Mouse (Mus musculus): Measurements from ENCODE around the gene Prmt6.

The Prmt6 gene

GRCm38 (mm10) chr3:110250839-110251700 is at the start of gene Prmt6:
TSS of gene Prmt6 (minus strand) at chr3:110250998.
- DNase-seq (ENCODE audit: low spot score): peak; percentile 71

GRCm38 (mm10) chr3:110290485-110291045 is 39.8 kb upstream of the Prmt6 start:
- DNase-seq (ENCODE audit: low spot score): no peak

- DNase-seq (ENCODE audit: low spot score): no peak
Measured at GRCm38 (mm10) chr3:110282651-110283050, 31.9 kb upstream of the Prmt6 start.

GRCm38 (mm10) chr3:110267790-110268189 is 17.0 kb upstream of the Prmt6 start:
- no peak for DNase-seq (ENCODE audit: low spot score)

GRCm38 (mm10) chr3:110253105-110253504 is 2.3 kb upstream of the Prmt6 start:
- no peak for DNase-seq (ENCODE audit: low spot score)

DNA sequence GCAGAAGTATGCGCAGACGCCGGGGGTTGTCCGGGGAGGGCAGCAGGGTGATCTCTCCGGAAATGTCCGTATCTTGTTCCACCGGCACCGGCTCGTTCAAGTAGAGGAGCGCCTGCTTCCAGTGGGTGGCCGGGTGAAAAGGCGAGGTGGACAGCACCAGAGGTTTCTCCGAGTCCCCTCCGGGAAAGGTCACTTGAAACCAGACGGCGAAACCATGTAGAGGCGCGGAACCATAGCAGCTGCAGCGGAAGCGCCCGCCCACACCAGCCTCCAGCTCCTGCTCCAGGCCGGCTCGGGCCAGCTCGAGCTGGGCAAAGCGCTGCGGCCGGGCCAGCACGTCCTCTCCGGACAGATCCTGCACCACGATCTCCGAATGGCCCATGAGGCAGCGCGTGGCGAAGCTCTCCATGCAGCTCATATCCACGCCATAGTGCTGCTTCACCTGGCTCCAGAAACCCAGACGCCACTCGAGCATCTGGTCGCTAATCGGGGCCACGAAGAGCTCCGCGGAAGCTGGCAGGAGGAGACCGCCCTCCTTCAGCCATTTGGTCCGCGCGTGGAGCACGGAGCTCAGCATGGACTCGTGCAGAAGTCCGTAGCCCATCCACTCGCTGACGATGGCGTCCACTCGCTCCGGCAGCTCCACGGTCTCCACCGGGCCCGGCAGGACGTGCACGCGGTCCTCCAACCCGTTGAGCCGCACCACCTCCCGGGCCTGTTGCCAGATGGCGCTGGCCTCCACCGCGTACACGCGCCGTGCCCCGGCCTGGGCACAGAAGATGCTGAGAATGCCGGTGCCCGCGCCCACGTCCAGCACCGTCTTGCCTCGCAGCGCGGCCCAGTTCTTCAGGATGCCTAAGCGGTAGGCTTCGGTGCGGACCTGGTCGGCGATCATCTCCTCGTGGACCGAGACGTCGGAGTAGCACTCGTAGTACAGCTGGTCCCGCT is 633 bp downstream of the Prmt6 start:
- DNase-seq (ENCODE audit: low spot score): peak; percentile 41

- DNase-seq (ENCODE audit: low spot score): no peak
Measured at GRCm38 (mm10) chr3:110236819-110237463, 13.9 kb downstream of the Prmt6 start.

Measured in layer of hippocampus, adult 9-10 months (tissue).